Mouse (Mus musculus) hindbrain, embryonic 14.5 days (tissue): Measurements from ENCODE around the gene Stam2. TPM values are rescaled to one million over a fixed set of nuclear protein-coding genes. Genes with fewer than 3 reads are reported as not detected.

Experiments used
- polyA plus RNA-seq: library from polyadenylated mRNA; unstranded; fragments of >200 nt; fragmentation: Nextera tagmentation; extraction: Ambion mirVana; gene quantifications from 2 replicates; pipeline ENCODE4 v1.2.1, GENCODE M21; 2014

Gene Stam2
- polyA plus RNA-seq, 1 experiment from 2014 or later, result 46.9 TPM

Other genes with a start within 250 kb of the Stam2 start
- 15.0 and 15.8 TPM in 2 replicates for gene Cacnb4, start 65.5 kb downstream of the Stam2 start, polyA plus RNA-seq
- 13.4 and 13.7 TPM in 2 replicates for gene Fmnl2, start 115.6 kb upstream of the Stam2 start, polyA plus RNA-seq